Mouse (Mus musculus): ENCODE measurements around the gene Calhm1. TPM values are rescaled to one million over a fixed set of nuclear protein-coding genes. Genes with fewer than 3 reads are reported as not detected.
"Not testable (repeated sequence)": the region's sequence is repeated elsewhere in the genome, so short reads cannot be mapped to it uniquely, and the experiment has no call there.

Calhm1 gene
- polyA plus RNA-seq, 1 experiment from 2014 or later: not detected

- Histone ChIP-seq H3K27ac (no peak overlapping the region), H3K9ac (peak overlapping the region; percentile 64), H3K4me2 (peak overlapping the region; percentile 65), H3K27me3 (peaks cover 12% of the 10 kb centered on the region), H3K4me3 (peak overlapping the region; percentile 39), H3K9me3 (no peaks in the 10 kb centered on the region), H3K36me3 (no peaks in the 10 kb centered on the region), H3K4me1 (peaks cover 13% of the 10 kb centered on the region)
- WGBS: 60% methylated on average over 12 of the region's 12 CpGs
- ATAC-seq (ENCODE audit: insufficient number of reproducible peaks, insufficient read depth, low FRiP score, low TSS enrichment, low read depth): no peak
These were observed 8.0 kb upstream of the Calhm1 start for GRCm38 (mm10) chr19:47152062-47152369.

GRCm38 (mm10) chr19:47151332-47152061, 7.4 kb upstream of the Calhm1 start:
- 26% methylated on average over 32 of the region's 32 CpGs for WGBS
- Histone ChIP-seq H3K9ac (peak overlapping the region; percentile 64), H3K27ac (no peak overlapping the region)

GRCm38 (mm10) chr19:47149854-47150253, 5.8 kb upstream of the Calhm1 start:
- Histone ChIP-seq H3K27ac (no peak overlapping the region), H3K9ac (no peak overlapping the region), H3K4me2 (no peak overlapping the region), H3K4me1 (peaks cover 13% of the 10 kb centered on the region), H3K27me3 (peaks cover 12% of the 10 kb centered on the region), H3K36me3 (no peaks in the 10 kb centered on the region), H3K4me3 (no peak overlapping the region), H3K9me3 (no peaks in the 10 kb centered on the region)
- WGBS: 18% methylated on average over 4 of the region's 4 CpGs
- no peak for ATAC-seq (ENCODE audit: insufficient number of reproducible peaks, insufficient read depth, low FRiP score, low TSS enrichment, low read depth)

More at GRCm38 (mm10) chr19:47151332-47152061, 7.4 kb upstream of the Calhm1 start:
- no peak for ATAC-seq (ENCODE audit: insufficient number of reproducible peaks, insufficient read depth, low FRiP score, low TSS enrichment, low read depth)
- peaks cover 12% of the 10 kb centered on the region for H3K27me3 ChIP-seq
- H3K4me2 ChIP-seq: peak overlapping the region; percentile 65
- H3K9me3 ChIP-seq: no peaks in the 10 kb centered on the region
- peaks cover 13% of the 10 kb centered on the region for H3K4me1 ChIP-seq
- peak overlapping the region; percentile 39 for H3K4me3 ChIP-seq
- no peaks in the 10 kb centered on the region for H3K36me3 ChIP-seq

GRCm38 (mm10) chr19:47148267-47148847, 4.3 kb upstream of the Calhm1 start:
- 76% methylated on average over 5 of the region's 5 CpGs for WGBS
- H3K9me3 ChIP-seq: no peaks in the 10 kb centered on the region

GRCm38 (mm10) chr19:47142438-47142837, 1.6 kb downstream of the Calhm1 start:
- WGBS: 71% methylated on average over 6 of the region's 6 CpGs
- Histone ChIP-seq H3K4me2 (no peak overlapping the region), H3K27me3 (no peaks in the 10 kb centered on the region), H3K27ac (no peak overlapping the region), H3K9me3 (no peaks in the 10 kb centered on the region), H3K9ac (no peak overlapping the region), H3K4me1 (peaks cover 24% of the 10 kb centered on the region), H3K36me3 (no peaks in the 10 kb centered on the region), H3K4me3 (no peak overlapping the region)
- no peak for ATAC-seq (ENCODE audit: insufficient number of reproducible peaks, insufficient read depth, low FRiP score, low TSS enrichment, low read depth)

More at GRCm38 (mm10) chr19:47148267-47148847, 4.3 kb upstream of the Calhm1 start:
- ATAC-seq (ENCODE audit: insufficient number of reproducible peaks, insufficient read depth, low FRiP score, low TSS enrichment, low read depth): no peak
- Histone ChIP-seq H3K9ac (no peak overlapping the region), H3K27ac (no peak overlapping the region), H3K4me3 (no peak overlapping the region), H3K36me3 (no peaks in the 10 kb centered on the region), H3K4me1 (peaks cover 13% of the 10 kb centered on the region), H3K4me2 (no peak overlapping the region), H3K27me3 (peaks cover 12% of the 10 kb centered on the region)

GRCm38 (mm10) chr19:47139611-47140010, 4.4 kb downstream of the Calhm1 start:
- not testable (repeated sequence) for H3K9me3 ChIP-seq; H3K4me2 ChIP-seq; H3K27ac ChIP-seq; ATAC-seq (ENCODE audit: insufficient number of reproducible peaks, insufficient read depth, low FRiP score, low TSS enrichment, low read depth); H3K9ac ChIP-seq; H3K4me3 ChIP-seq; H3K27me3 ChIP-seq
- H3K4me1 ChIP-seq: peaks cover 39% of the 10 kb centered on the region
- WGBS: 32% methylated on average over 7 of the region's 7 CpGs
- peaks cover 13% of the 10 kb centered on the region for H3K36me3 ChIP-seq

GRCm38 (mm10) chr19:47137771-47138421, 6.2 kb downstream of the Calhm1 start, which contains the start of gene Calhm2:
Gene Calhm2, minus strand, starts transcription at chr19:47138294.
- WGBS: 2% methylated on average over 28 of the region's 28 CpGs
- no peaks in the 10 kb centered on the region for H3K27me3 ChIP-seq
- peak within 1 kb of the TSS; percentile 78 for H3K4me2 ChIP-seq
- peak; percentile 56 for ATAC-seq (ENCODE audit: insufficient number of reproducible peaks, insufficient read depth, low FRiP score, low TSS enrichment, low read depth)
- peak within 1 kb of the TSS; percentile 93 for H3K27ac ChIP-seq
- H3K4me3 ChIP-seq: peak within 1 kb of the TSS; percentile 49
- H3K4me1 ChIP-seq: peaks cover 39% of the 10 kb centered on the region
- H3K9ac ChIP-seq: peak within 1 kb of the TSS; percentile 81
- no peaks in the 10 kb centered on the region for H3K9me3 ChIP-seq
- peaks cover 25% of the 10 kb centered on the region for H3K36me3 ChIP-seq

- Histone ChIP-seq H3K4me3 (peak overlapping the region; percentile 49), H3K9ac (peak overlapping the region; percentile 81), H3K9me3 (no peaks in the 10 kb centered on the region), H3K4me1 (peaks cover 39% of the 10 kb centered on the region), H3K27me3 (no peaks in the 10 kb centered on the region), H3K27ac (peak overlapping the region; percentile 93), H3K4me2 (peak overlapping the region; percentile 78), H3K36me3 (peaks cover 33% of the 10 kb centered on the region)
- ATAC-seq (ENCODE audit: insufficient number of reproducible peaks, insufficient read depth, low FRiP score, low TSS enrichment, low read depth): no peak
- WGBS: 14% methylated on average over 6 of the region's 6 CpGs
These were observed 6.9 kb downstream of the Calhm1 start for GRCm38 (mm10) chr19:47137051-47137581.

GRCm38 (mm10) chr19:47136170-47136569, 7.9 kb downstream of the Calhm1 start:
- WGBS: 91% methylated on average over 5 of the region's 5 CpGs
- H3K27ac ChIP-seq: no peak overlapping the region
- ATAC-seq (ENCODE audit: insufficient number of reproducible peaks, insufficient read depth, low FRiP score, low TSS enrichment, low read depth): no peak

GRCm38 (mm10) chr19:47135568-47135967, 8.5 kb downstream of the Calhm1 start:
- peaks cover 39% of the 10 kb centered on the region for H3K4me1 ChIP-seq
- no peaks in the 10 kb centered on the region for H3K9me3 ChIP-seq
- 0 out of 2 replicates have a peak overlapping the region, but pooled peaks have one; percentile 3 for H3K9ac ChIP-seq
- ATAC-seq (ENCODE audit: insufficient number of reproducible peaks, insufficient read depth, low FRiP score, low TSS enrichment, low read depth): no peak
- peaks cover 48% of the 10 kb centered on the region for H3K36me3 ChIP-seq
- WGBS: 90% methylated on average over 17 of the region's 17 CpGs
- no peak overlapping the region for H3K4me2 ChIP-seq
- H3K27ac ChIP-seq: no peak overlapping the region
- H3K27me3 ChIP-seq: no peaks in the 10 kb centered on the region
- H3K4me3 ChIP-seq: no peak overlapping the region

More at GRCm38 (mm10) chr19:47136170-47136569, 7.9 kb downstream of the Calhm1 start:
- peaks cover 39% of the 10 kb centered on the region for H3K4me1 ChIP-seq
- H3K27me3 ChIP-seq: no peaks in the 10 kb centered on the region
- H3K4me2 ChIP-seq: peak overlapping the region; percentile 78
- H3K36me3 ChIP-seq: peaks cover 42% of the 10 kb centered on the region
- no peaks in the 10 kb centered on the region for H3K9me3 ChIP-seq
- H3K4me3 ChIP-seq: no peak overlapping the region
- H3K9ac ChIP-seq: 0 out of 2 replicates have a peak overlapping the region, but pooled peaks have one; percentile 3

- no peak overlapping the region for H3K4me2 ChIP-seq
- peaks cover 23% of the 10 kb centered on the region for H3K4me1 ChIP-seq
- H3K27me3 ChIP-seq: no peaks in the 10 kb centered on the region
- H3K9ac ChIP-seq: peak overlapping the region; percentile 22; the same call in 1 of the 2 replicates
- H3K36me3 ChIP-seq: peaks cover 72% of the 10 kb centered on the region
- no peaks in the 10 kb centered on the region for H3K9me3 ChIP-seq
- no peak overlapping the region for H3K4me3 ChIP-seq
- ATAC-seq (ENCODE audit: insufficient number of reproducible peaks, insufficient read depth, low FRiP score, low TSS enrichment, low read depth): no peak
- H3K27ac ChIP-seq: no peak overlapping the region
- WGBS: 90% methylated on average over 7 of the region's 7 CpGs
These were observed 10.9 kb downstream of the Calhm1 start for GRCm38 (mm10) chr19:47133161-47133560.
